Mouse (Mus musculus) adipocyte (in vitro differentiated cells): ENCODE measurements around the gene Atp5s.

Experiments used
- DNase-seq: peaks from one replicate; pipeline ENCODE4 v3.0.0-alpha.2; 2016; ENCODE audit warnings: low spot score

Gene Atp5s

GRCm38 (mm10) chr12:69724711-69725460, at the start of gene Atp5s, which contains the start of gene L2hgdh:
Gene Atp5s (plus strand): TSS chr12:69724950.
Gene L2hgdh (minus strand): TSS chr12:69724873.
- peak; percentile 96 for DNase-seq

DNA sequence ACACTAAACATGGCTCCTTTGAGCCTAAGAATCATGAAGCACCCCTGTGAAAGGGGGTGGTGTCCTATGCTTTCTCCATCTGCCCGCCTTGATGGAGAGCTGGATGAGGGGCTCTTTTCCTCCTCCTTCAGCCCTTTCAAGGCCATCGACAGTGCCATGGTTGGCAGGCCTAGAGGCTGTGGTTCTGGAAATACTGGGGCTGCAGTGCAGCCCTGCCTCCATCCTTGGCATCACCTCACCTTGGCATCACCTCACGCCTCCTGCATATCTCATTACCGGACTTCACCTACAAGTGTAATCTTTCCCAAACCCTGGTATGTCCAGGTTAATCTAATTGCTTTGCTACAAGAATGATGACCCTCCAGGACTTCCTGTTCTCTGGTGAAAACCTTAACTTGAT, 48.6 kb upstream of the Atp5s start:
- DNase-seq: no peak

GRCm38 (mm10) chr12:69680635-69681565, 43.9 kb upstream of the Atp5s start:
- DNase-seq: peak; percentile 73

GRCm38 (mm10) chr12:69681566-69682061, 43.1 kb upstream of the Atp5s start, which contains the start of gene Sos2:
Gene Sos2 (minus strand): TSS chr12:69681852.
- DNase-seq: peak; percentile 35

GRCm38 (mm10) chr12:69682065-69682787, 42.5 kb upstream of the Atp5s start:
- DNase-seq: peak; percentile 84

- DNase-seq: peak; percentile 59
Measured at GRCm38 (mm10) chr12:69682788-69683419, 41.8 kb upstream of the Atp5s start.

- DNase-seq: peak; percentile 99
Measured at GRCm38 (mm10) chr12:69683537-69683936, 41.2 kb upstream of the Atp5s start.

- DNase-seq: no peak
Measured at GRCm38 (mm10) chr12:69688368-69688767, 36.4 kb upstream of the Atp5s start.

GRCm38 (mm10) chr12:69689094-69689493, 35.7 kb upstream of the Atp5s start:
- DNase-seq: no peak

- DNase-seq: no peak
Measured at GRCm38 (mm10) chr12:69690714-69691113, 34.0 kb upstream of the Atp5s start.

GRCm38 (mm10) chr12:69693471-69693870, 31.3 kb upstream of the Atp5s start:
- DNase-seq: no peak

DNA sequence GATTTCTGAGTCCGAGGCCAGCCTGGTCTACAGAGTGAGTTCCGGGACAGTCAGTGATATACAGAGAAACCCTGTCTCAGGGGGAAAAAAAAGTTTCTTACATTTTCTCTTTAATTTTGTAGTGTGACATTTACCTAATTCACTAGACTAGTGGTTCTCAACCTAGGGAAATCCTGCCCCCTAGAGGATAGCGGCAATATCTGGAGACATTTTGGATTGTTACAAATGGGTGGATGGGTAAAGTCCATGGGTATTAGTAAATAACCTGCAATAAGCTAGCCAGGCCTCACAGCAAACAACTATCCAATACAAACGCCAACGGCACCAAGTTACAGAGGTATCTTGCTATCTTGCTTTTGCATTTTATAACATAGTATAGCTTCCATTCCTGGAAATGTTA, 28.0 kb upstream of the Atp5s start:
- peak; percentile 80 for DNase-seq

DNA sequence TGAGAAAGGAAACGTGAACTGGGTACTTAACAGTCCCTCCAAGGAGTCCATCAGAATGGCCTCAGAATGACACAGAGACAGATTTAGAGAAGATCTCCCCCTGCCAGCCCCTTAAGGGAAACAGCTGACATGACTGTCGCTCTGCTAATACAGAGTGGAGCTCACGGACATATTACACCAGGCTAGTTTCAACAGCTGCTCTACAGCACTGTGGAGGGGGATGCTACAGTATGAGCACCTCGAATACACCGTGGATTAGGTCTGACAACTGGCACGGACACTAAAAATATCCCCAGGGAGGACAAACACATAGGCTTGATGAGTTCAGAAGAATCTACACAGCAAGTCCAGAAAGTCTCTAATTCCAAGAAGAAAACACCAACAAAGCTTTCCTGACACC, 26.4 kb upstream of the Atp5s start:
- DNase-seq: no peak

GRCm38 (mm10) chr12:69704799-69705458, 19.8 kb upstream of the Atp5s start:
- no peak for DNase-seq

GRCm38 (mm10) chr12:69713628-69714027, 11.1 kb upstream of the Atp5s start:
- no peak for DNase-seq

DNA sequence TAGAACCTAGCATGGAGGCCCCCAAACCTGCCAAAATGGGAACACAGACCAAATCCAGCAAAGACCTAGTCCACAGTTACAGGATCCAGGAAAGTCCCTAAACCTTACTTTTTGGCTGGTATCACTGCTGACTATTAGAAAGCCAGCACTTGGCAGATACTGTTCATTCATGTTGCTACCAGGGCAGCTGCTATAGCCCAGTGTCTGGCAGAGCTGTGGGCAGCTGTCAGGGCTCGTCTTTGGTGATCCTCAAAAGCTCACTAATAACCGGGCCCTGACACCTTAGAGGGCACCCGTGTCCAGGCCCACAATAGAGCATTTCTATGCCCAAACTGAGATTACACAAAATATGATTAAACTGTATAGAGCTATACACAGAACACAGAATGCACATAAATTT, 1.9 kb upstream of the Atp5s start:
- no peak for DNase-seq

DNA sequence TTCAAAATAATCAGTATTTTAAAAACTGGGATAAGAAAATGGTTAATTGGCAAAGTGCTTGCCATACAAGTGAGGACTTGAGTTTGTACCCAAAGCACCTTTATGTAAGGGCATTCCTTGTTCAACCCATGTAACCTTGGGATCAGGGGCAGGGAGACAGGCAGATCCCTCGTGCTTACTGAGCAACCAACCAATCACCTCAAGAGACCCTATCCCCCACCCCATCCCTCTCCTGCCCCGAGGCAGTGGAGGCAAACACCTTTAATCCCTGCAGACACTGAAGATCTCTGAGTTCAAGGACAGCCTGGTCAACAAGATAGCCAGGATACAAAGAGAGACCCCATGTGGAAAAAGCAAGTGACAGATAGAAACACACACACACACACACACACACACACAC, 1.4 kb upstream of the Atp5s start:
- no peak for DNase-seq

DNA sequence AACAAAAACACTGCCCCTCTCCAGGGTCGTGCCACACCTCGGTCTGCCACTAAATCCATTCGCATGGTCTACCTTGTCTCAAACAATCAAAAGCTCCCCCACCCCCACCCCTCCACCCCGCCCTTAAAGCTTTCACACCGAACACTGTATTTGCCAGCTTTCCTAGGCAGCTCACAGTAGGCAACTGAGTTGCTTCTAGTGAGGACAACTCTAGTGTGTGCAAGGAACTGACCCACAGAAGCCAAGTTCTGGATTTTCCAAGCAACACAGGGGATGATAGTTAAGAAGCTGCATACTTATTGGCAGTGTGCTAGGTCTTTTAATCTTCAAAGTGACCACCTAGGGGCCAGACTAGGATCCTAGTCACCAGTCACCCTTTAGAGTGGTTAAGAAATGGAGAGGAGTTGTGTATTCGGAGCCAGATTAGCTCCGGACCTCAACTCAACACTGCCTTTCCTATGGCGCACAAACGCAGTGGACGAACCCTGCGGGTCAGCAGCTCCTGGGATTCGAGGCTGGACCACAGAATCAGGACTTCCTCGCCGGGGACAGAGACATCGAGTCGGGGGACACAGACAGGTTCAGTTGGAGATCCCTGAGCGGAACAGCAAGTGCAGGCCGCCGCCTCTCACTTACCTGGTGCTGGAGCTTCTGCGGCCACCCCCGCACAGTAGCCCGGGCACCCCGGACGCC, 586 bp upstream of the Atp5s start:
- peak; percentile 29 for DNase-seq

DNA sequence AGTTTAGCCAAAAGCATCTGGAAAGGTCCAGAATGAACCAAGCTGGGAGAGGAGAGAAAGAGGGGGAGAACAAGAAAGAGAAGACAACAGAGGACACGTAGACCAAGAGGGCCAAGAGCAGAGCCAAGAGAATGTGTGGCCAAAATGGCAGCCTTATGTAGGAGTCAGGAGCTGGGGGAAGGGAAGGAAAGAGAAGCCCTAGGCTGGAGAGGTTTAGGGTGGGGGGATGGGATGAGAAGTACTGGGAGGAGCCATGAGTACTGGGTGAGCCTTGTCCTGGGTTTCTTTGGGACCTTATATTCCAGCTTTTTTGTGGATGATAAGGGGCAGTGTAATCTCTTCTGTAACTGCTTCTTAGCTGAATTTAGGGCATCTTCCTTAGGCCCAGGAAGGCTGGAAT, 4.5 kb downstream of the Atp5s start:
- no peak for DNase-seq

DNA sequence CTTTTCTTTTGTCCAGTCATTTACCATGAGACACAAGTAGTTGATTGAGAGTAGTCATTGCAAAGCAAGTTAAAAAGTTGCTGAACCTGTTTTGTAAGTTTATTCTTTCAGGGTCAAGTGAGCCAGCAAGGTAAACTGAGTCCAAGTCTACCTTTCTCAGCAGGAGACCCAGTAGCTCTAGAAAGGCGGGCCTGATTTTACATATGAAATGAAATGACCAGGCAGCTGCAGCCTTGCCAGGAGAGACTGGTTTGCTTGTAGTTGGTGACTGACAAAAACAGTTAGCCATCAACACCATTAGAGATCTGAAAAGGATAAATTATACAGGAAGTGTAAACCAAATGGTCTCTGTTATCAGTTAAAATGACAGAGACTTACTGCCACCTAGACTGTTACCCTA, 5.6 kb downstream of the Atp5s start:
- DNase-seq: no peak
